Mouse (Mus musculus) thymus, adult 18-20 months (tissue): ENCODE data around the gene Fam168a.

ENCODE experiments used
- DNase-seq, 2 experiments: peaks; one replicate each; pipeline ENCODE4 v3.0.0; 2022; ENCODE audit warnings: mixed read lengths in 2 of 2

Gene Fam168a

DNA sequence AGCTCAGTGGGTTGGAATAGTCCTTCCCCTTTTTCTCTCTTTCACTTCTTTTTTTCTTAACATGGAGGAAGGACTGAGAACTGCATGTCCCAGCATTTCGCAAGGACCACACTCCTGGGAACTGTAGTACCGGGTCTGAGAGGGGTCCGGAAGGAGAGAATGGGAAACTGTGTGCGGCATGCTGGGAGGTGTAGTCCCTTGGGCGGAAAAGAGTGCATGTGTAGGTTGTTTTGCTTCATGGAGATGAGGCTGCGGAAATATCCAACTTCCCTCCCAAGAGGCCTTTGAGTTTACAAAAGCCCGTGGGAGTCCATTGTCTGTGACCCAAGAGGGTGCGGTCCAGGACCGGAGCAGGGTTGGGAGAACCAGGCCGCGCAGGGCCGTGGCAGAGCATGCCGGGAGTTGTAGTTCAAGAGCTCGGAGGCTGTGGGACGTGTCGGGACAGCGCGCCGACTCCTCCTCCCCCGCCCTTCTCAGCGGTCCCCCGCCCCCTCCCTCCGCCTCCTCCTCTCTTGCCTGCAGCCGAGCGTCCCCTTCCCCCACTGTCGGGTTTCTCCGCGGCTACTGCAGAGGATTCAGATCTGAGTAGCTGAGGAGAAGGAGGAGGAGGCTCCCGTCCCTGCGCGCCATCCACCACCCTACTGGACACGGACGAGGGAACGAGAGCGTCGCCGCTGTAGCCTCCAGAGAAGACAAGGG, at the start of gene Fam168a:
Fam168a (plus strand) TSS at position 493 of the 699 bp plus-strand sequence.
- peak; percentile 86 to 88 for DNase-seq

- DNase-seq = no peak
These were observed 49.7 kb upstream of the Fam168a start for GRCm38 (mm10) chr7:100656739-100657138.

GRCm38 (mm10) chr7:100658093-100658578, 48.3 kb upstream of the Fam168a start:
- no peak for DNase-seq

GRCm38 (mm10) chr7:100661264-100661663, 45.2 kb upstream of the Fam168a start:
- no peak for DNase-seq

- no peak for DNase-seq
These were observed 44.2 kb upstream of the Fam168a start, which contains the start of gene Plekhb1 for GRCm38 (mm10) chr7:100662231-100662630. TSS of gene Plekhb1 (minus strand) at chr7:100662414.

- peak; percentile 43 to 51 for DNase-seq
These were observed 43.2 kb upstream of the Fam168a start for GRCm38 (mm10) chr7:100663190-100663589.

- DNase-seq = no peak
These were observed 42.6 kb upstream of the Fam168a start for GRCm38 (mm10) chr7:100663729-100664304.

GRCm38 (mm10) chr7:100670646-100671045, 35.8 kb upstream of the Fam168a start:
- no peak for DNase-seq

DNA sequence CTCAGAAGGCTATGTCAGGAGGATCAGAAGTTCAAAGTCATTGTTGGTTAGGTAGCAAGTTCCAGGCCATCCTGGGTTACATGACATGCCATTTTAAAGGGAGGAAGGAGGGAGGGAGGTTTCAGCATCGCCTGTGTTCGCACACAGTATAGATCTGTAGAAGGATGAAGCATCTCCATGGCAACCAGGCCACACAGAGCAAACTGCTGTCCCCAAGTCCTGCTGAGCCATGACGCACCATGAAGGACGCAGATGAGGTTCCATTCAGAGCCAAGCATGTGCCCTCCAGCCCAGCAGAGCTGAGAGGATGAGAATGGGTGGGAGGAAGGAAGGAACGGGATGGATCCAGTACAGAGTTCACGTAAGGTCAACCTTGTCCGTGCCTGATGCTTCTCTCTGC, 33.0 kb upstream of the Fam168a start:
- no peak for DNase-seq

DNA sequence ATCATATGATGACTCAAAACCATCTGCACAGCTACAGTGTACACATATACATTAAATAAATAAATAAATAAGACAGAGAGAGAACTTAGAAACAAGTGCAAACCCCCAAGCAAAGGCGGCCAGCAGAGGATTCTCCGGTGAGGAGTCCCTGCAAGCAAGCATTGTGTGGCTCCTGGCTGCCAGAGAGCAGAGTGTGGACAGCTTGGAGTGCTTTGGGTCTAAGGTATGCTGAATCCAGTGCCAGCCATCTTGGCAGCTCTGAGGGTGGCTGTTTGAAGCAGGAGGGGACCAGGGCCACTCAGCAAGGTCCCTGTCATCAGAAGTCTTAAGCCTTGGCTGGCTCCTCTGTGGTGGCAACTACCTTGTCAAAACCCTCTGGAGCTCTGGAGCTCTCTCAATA, 31.5 kb upstream of the Fam168a start:
- no peak for DNase-seq

DNA sequence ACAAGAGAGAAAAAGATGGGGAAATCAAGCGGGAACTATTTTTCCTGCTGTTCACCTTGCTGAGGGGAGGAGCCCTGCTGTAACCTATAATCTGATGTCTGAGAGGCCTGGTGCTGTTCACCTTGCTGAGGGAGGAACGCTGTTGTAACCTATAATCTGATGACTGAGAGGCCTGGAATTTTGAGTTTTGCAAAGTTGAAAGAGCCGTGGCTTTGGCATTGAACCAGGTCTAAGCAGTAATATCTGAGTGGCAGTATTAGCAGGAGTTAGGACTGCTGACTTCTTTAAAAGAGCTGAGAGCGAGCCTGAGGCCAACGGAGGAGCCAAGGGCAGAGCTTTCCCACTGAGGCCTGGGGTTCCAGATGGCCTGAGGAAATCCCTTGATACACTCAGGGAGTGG, 28.4 kb upstream of the Fam168a start:
- no peak for DNase-seq

DNA sequence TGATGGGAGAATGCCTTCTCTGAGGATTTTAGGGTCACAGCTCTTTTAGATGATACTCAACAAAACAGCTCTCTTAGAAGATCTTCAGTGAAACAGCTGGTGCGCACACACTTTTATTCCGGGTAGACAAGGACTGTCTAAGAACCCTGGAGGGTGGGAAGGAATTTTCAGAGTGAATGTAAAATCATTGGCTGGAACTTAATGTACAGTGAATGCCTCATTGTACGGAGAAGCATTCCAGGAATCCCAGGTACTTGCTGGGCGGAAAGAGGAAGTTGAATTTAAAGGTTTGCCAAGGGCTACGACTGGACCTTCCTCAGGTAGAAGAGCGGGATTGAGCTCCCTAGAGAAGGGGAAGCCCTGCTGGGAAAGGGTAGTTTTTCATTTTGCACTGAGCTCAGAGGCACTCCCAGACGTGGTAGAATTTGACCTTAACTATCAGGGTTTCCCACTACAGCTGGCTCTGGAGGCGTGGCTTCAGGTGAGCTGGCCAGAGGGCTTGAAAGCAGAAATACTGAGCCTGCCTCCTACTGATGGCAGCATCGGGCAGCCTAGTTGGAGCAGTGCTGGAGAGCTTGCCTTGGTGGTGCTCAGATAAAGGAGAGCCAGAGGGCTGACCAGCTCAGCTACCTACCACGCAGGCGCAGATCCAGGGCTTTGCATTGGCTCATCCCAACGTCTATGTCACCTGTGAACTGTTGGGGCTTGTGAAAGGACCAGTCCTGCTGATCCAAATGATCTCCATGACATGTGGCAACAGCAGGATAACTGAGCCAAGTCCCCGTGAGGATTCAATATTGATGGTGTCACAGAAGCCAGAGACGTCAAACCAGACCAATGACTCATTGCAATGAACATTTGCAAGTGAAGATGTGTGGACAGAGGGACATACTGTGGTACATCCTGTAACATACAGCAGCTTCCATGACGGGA, 27.2 kb upstream of the Fam168a start:
- DNase-seq = no peak

GRCm38 (mm10) chr7:100681132-100681531, 25.3 kb upstream of the Fam168a start:
- no peak for DNase-seq

DNA sequence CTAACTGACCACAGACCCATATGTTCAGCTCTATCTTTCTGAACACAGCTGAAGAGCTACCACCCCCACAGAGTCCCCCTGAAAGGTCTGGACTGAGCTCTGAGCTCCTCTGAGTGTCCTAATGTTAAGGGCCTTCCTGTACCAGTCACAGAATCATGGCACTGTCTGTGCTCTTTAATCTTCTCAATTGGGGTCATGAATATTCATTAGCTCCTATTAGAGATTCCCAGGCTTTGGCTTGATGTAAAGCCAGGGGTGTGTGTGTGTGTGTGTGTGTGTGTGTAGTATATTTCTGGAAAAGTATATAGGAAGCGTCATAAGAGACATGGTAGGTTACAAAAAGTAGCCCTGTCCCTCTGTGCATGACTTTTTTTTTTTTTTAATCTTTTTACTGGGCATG, 23.2 kb upstream of the Fam168a start:
- no peak for DNase-seq

- DNase-seq = no peak
These were observed 22.4 kb upstream of the Fam168a start for GRCm38 (mm10) chr7:100684081-100684480.

DNA sequence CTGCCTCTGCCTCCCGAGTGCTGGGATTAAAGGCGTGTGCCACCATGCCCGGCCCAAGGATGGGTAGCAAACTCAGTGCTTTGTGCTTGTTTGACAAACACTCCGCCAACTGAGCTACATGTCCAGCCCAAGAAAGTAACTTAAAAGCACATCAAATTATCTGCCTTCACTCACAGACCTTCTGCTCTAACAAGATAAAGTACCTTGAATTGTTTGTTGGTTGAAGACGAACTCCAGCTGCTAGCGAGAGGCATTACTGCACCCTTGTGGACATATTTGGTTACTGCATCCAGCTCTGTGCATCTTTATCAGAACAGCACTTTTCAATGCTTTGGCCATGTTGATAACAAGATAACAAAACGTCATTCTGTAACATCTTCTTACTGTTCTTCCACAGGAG, 21.9 kb upstream of the Fam168a start:
- DNase-seq = no peak

DNA sequence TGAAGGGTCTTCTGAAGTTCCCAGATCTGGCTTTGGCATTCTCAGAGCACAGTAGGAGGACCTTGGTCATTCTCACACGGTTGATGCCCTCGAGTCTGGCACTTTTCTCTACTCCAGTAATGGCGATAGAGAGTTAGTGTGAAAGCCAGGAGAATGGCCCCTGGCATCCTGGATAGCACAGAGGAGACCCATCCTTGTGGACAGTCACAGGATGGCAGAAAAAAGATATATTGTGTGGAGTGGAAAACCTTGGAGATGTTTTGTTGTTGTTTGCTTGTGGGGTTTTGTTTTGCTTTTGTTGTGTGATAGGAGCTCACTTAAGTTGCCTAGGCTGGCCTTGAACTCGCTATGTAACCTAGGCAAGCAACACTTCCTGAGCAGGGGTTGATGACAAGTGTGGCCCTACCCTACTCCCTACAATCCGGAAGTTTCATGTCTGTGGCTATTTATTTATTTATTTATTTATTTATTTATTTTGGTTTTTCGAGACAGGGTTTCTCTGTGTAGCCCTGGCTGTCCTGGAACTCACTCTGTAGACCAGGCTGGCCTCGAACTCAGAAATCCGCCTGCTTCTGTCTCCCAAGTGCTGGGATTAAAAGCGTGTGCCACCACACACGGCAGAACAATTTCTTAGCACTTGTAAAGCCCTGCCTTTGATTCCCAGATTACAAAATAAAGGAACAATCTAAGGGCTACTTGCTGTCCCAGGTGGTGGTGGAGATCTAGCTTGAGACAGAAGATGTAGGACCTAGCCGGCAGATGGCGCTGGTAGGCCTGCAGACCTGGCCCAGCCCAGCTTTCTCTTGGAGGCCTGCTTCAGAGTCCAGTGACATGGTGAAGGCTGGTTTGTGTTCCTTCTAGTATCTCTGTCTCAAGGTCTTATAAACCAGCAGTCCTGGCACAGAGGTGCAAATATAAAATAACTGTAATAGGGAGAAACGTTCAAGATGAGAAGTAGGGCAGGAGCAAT, 21.1 kb upstream of the Fam168a start:
- DNase-seq = peak; percentile 13 to 21

DNA sequence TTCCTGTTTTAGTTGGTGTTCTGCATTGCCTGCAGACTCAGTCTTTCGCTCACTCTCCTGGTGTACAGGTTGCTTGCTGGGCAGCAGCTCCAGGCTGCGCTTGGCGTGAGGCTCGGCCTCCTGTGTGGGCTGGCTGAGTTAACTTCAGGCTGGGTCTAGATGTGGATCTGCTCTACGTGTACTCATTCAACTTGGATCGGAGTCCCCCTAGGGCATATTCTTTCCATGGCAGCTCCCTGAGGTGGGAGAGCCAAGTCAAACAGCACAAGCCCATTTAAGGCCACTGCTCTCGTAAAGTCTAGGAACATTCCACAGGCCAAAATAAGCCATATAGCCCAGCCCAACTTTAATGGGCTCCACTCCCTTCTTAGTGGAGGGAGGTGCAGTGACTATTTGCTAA, 18.0 kb upstream of the Fam168a start:
- no peak for DNase-seq

DNA sequence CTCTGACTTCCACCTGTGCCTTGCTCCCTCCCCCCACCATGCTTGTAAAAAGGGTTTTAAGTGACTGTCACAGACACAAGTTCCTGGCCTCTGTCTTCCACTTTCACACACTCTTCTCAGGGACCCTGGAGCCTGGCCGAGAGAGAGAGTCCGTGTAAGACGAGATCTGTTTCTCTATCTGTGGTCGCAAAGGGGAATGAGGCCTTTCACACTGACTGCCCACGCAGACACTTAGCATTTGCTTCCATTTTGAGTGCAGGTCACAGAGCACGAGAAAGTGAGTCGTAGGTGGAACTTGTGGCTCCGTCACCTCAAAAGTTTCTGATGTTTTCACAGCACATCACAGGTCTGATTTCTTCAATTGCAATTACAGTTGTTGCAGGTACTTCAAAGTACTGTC, 13.2 kb upstream of the Fam168a start:
- no peak for DNase-seq

DNA sequence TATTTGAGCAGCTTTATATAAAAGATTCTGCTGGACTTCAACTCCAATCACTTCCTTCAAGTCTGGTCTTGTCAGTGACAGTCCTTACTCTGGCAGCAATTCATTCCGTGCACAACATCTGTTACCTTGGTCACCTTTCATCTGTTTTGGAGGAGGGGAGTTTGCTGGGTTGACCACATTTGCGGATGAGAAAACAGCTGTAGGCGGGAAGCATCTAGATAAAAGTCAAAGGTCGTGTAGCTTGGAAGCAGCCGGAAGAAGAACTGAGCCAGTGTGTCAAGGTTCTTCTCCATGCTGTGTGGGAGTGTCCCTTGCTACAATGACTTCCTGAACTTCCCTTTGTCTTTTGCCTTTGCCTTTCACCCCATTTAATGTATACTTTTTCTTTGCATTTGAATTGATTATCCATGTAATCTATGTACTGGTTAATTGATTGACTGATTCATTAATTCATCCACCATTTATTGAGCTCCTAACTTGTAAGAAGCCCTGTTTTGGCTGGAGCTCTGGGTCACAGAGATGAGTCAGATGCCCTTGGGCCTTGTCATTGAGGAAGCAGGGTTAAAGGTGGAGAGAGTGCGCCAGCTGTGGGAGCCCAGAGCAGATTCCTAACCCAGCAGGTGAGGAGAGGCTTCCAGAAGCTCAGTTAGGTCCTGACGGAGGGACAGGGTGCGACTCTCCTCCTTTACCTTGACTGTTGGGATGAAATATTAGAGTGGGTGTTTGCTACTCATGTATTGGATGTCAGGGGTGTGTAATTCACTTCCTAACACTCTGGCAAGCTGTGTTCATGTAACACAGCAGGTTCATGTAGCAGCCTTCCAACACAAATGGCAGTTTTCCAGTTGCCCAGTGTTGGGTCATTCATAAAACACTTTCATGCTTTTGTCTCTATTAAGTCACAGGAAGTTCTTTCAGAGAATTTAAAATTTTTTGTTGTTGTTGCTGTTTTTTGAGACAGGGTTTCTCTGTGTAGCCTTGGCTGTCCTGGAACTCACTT, 6.4 kb upstream of the Fam168a start:
- peak in 1 of 2 experiments; percentile 18 for DNase-seq
